Mouse (Mus musculus): ENCODE data around the gene Rerg. TPM values are rescaled to one million over a fixed set of nuclear protein-coding genes. Genes with fewer than 3 reads are reported as not detected.

The Rerg gene
- polyA plus RNA-seq, 1 experiment from 2014 or later, result 24.9 TPM

DNA sequence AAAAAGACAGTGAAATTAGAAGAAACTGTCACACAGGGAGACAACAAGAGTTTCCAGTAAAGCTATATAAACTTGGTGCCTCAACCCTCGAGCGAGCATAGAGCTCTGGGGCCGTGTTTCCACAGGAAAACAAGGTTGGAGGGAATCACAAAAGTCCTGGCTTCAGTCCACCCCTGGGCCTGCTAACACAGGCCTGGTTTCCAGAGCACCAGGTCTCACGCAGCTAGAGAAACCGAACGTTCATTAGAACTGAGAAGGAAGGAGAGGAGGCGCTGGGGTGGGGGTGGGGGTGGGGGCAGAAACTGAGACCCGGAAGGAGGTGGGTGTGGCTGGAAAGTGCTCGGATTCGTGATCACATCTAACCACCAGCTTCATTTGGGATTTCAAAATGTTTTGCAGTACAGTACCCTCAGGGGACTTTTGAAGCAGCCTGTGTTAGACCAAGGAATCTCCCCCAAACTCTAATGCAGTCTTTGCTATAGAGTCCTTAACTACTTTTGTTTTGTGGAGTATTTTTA is 67.6 kb downstream of the Rerg start:
- no peak overlapping the region for H3K4me2 ChIP-seq (ENCODE audit: low read depth, low read length)
- no peaks in the 10 kb centered on the region for H3K27me3 ChIP-seq (ENCODE audit: control insufficient read depth, insufficient read depth, low read depth, low read length)
- 30% methylated on average over 10 of the region's 10 CpGs for WGBS
- peaks cover 25% of the 10 kb centered on the region for H3K4me1 ChIP-seq (replicated peaks; ENCODE audit: control insufficient read depth, insufficient read depth, low read length)
- H3K9me3 ChIP-seq (ENCODE audit: control insufficient read depth, low read length), result no peaks in the 10 kb centered on the region
- no peak overlapping the region for H3K9ac ChIP-seq (ENCODE audit: low read length)
- ATAC-seq (ENCODE audit: low read depth), result no peak
- H3K27ac ChIP-seq (ENCODE audit: low read length), result peak overlapping the region; percentile 76
- H3K4me3 ChIP-seq (ENCODE audit: low read length), result no peak overlapping the region
- H3K36me3 ChIP-seq (ENCODE audit: control insufficient read depth, insufficient read depth, low read length), result no peaks in the 10 kb centered on the region

DNA sequence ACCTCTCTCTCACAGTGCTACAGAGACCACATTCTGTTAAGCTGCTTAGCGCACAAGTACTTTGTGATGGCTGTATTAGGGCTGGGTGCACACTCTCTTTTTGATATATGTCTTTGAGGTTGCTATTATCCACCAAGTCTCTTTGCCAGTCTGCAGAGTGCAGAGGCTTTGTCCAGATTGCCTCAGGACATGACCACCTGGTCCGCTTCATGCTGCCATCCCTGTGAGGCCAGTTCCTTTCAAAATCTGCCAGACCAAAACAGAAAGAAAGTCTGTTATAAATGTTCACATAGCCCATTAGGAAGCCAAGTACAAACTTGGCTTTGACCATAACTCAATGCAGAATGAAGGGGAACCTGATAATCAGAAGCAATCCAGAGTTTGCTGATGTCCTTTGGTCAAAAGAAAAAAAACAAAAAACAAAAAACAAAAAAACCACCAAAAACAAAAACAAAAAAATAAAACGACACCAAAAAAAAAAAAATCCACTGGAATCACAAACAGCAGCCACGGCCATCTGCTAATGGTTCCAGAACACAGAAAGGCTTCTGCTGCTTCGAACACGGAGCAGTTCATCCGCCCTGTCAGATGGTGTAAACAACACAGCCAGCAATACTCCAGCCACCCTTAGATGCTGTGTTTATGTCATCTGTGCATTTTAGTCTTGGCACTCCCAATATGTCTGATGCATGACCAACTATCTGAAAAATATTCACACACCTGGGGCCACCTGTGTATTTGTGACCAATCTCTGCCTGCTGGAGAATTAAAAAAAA is 68.2 kb downstream of the Rerg start:
- peak; percentile 34; the same call in 1 of the 2 replicates for ATAC-seq (ENCODE audit: low read depth)

DNA sequence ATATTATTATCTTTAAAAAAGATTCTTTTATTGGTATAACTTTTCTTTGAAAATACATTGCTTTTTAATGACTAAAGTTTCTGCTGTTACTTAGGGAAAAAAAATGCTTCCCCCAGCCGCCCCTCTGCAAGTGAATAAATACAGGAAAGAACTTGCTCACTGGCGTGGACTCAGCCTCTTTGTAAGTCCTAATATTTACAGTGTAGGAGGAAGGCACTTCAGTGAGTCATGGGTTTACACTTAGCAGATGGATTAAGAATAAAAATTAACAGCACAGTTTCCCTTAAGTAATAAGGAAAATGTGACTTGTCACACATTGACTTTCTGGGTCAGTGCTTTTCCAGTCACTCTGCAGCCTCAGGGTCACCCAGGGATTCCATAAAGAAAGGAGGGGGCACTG is 70.0 kb downstream of the Rerg start:
- ATAC-seq (ENCODE audit: low read depth), result peak; percentile 67
- H3K9ac ChIP-seq (ENCODE audit: low read length), result no peak overlapping the region
- no peaks in the 10 kb centered on the region for H3K27me3 ChIP-seq (ENCODE audit: control insufficient read depth, insufficient read depth, low read depth, low read length)
- H3K9me3 ChIP-seq (ENCODE audit: control insufficient read depth, low read length), result no peaks in the 10 kb centered on the region
- no peak overlapping the region for H3K4me2 ChIP-seq (ENCODE audit: low read depth, low read length)
- peak overlapping the region; percentile 55 for H3K27ac ChIP-seq (ENCODE audit: low read length)
- H3K4me1 ChIP-seq (replicated peaks; ENCODE audit: control insufficient read depth, insufficient read depth, low read length), result peaks cover 25% of the 10 kb centered on the region
- no peaks in the 10 kb centered on the region for H3K36me3 ChIP-seq (ENCODE audit: control insufficient read depth, insufficient read depth, low read length)
- H3K4me3 ChIP-seq (ENCODE audit: low read length), result no peak overlapping the region
- WGBS, result 30% methylated on average over 2 of the region's 2 CpGs

More for the DNA sequence above, 68.2 kb downstream of the Rerg start:
- H3K4me2 ChIP-seq (ENCODE audit: low read depth, low read length), result no peak overlapping the region
- peaks cover 25% of the 10 kb centered on the region for H3K4me1 ChIP-seq (replicated peaks; ENCODE audit: control insufficient read depth, insufficient read depth, low read length)
- H3K36me3 ChIP-seq (ENCODE audit: control insufficient read depth, insufficient read depth, low read length), result no peaks in the 10 kb centered on the region
- H3K27me3 ChIP-seq (ENCODE audit: control insufficient read depth, insufficient read depth, low read depth, low read length), result no peaks in the 10 kb centered on the region
- WGBS, result 58% methylated on average over 7 of the region's 7 CpGs
- H3K9ac ChIP-seq (ENCODE audit: low read length), result no peak overlapping the region
- no peak overlapping the region for H3K4me3 ChIP-seq (ENCODE audit: low read length)
- H3K9me3 ChIP-seq (ENCODE audit: control insufficient read depth, low read length), result no peaks in the 10 kb centered on the region
- H3K27ac ChIP-seq (ENCODE audit: low read length), result peak overlapping the region; percentile 76

GRCm38 (mm10) chr6:137098232-137099191 is 71.8 kb downstream of the Rerg start:
- H3K36me3 ChIP-seq (ENCODE audit: control insufficient read depth, insufficient read depth, low read length), result no peaks in the 10 kb centered on the region
- H3K27ac ChIP-seq (ENCODE audit: low read length), result no peak overlapping the region
- H3K4me3 ChIP-seq (ENCODE audit: low read length), result no peak overlapping the region
- peaks cover 25% of the 10 kb centered on the region for H3K4me1 ChIP-seq (replicated peaks; ENCODE audit: control insufficient read depth, insufficient read depth, low read length)
- no peak overlapping the region for H3K4me2 ChIP-seq (ENCODE audit: low read depth, low read length)
- 56% methylated on average over 18 of the region's 18 CpGs for WGBS
- no peak for ATAC-seq (ENCODE audit: low read depth)
- H3K9ac ChIP-seq (ENCODE audit: low read length), result no peak overlapping the region
- H3K9me3 ChIP-seq (ENCODE audit: control insufficient read depth, low read length), result no peaks in the 10 kb centered on the region
- no peaks in the 10 kb centered on the region for H3K27me3 ChIP-seq (ENCODE audit: control insufficient read depth, insufficient read depth, low read depth, low read length)

GRCm38 (mm10) chr6:137094475-137094874 is 75.8 kb downstream of the Rerg start:
- no peak for ATAC-seq (ENCODE audit: low read depth)
- Histone ChIP-seq H3K4me3 (ENCODE audit: low read length) (no peak overlapping the region), H3K4me1 (replicated peaks; ENCODE audit: control insufficient read depth, insufficient read depth, low read length) (peaks cover 6% of the 10 kb centered on the region), H3K36me3 (ENCODE audit: control insufficient read depth, insufficient read depth, low read length) (no peaks in the 10 kb centered on the region), H3K27ac (ENCODE audit: low read length) (no peak overlapping the region), H3K27me3 (ENCODE audit: control insufficient read depth, insufficient read depth, low read depth, low read length) (no peaks in the 10 kb centered on the region), H3K4me2 (ENCODE audit: low read depth, low read length) (no peak overlapping the region), H3K9ac (ENCODE audit: low read length) (no peak overlapping the region), H3K9me3 (ENCODE audit: control insufficient read depth, low read length) (0 out of 2 replicates have a peak, but pooled peaks cover 2% of the 10 kb centered on the region)
- WGBS, result 52% methylated on average over 2 of the region's 2 CpGs

DNA sequence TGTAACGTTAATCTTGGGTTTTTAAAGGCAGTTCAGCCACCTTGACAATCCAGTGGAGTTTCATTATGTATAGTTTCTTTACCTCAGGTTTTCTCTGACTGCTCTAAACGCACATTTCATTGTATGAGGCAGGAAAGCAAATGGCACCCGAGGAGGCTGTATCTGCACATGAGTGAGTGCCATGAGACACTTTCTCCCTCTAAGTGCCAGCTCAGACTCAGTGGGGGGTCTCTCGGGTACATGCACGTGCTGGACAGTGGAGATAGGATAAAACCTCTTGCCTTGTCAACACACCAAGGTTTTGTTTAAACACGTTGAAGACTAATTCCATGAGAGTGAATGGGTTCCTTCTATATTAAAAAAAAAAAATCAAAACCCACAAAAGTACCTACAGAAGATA is 81.8 kb downstream of the Rerg start:
- H3K4me3 ChIP-seq (ENCODE audit: low read length), result no peak overlapping the region
- no peak overlapping the region for H3K27ac ChIP-seq (ENCODE audit: low read length)
- no peaks in the 10 kb centered on the region for H3K36me3 ChIP-seq (ENCODE audit: control insufficient read depth, insufficient read depth, low read length)
- ATAC-seq (ENCODE audit: low read depth), result no peak
- H3K9ac ChIP-seq (ENCODE audit: low read length), result no peak overlapping the region
- no peak overlapping the region for H3K4me2 ChIP-seq (ENCODE audit: low read depth, low read length)
- 0 out of 2 replicates have a peak, but pooled peaks cover 2% of the 10 kb centered on the region for H3K9me3 ChIP-seq (ENCODE audit: control insufficient read depth, low read length)
- no peaks in the 10 kb centered on the region for H3K4me1 ChIP-seq (replicated peaks; ENCODE audit: control insufficient read depth, insufficient read depth, low read length)
- H3K27me3 ChIP-seq (ENCODE audit: control insufficient read depth, insufficient read depth, low read depth, low read length), result no peaks in the 10 kb centered on the region
- 59% methylated on average over 6 of the region's 6 CpGs for WGBS

DNA sequence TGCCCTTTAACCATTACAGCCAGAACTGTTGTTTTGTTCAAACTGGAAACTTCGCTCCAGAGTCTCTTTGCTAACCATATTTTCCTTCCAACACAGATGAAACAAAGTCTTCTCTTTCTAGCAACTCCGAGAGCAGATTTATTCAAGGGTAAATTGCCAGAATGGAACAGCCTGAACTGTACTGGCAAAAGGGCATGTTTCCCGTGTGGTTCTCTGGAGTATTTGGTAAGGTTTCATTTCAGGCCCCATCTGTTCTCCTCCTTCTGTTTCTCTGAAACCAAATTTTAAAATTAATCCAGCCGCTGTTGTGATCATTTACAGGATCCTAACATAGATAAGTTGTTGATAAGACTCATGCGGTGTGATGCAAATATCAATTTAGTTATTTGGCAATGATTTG is 82.3 kb downstream of the Rerg start:
- no peak overlapping the region for H3K4me3 ChIP-seq (ENCODE audit: low read length)
- H3K4me1 ChIP-seq (replicated peaks; ENCODE audit: control insufficient read depth, insufficient read depth, low read length), result no peaks in the 10 kb centered on the region
- H3K27me3 ChIP-seq (ENCODE audit: control insufficient read depth, insufficient read depth, low read depth, low read length), result no peaks in the 10 kb centered on the region
- H3K27ac ChIP-seq (ENCODE audit: low read length), result no peak overlapping the region
- no peak for ATAC-seq (ENCODE audit: low read depth)
- WGBS, result 77% methylated on average over 5 of the region's 5 CpGs
- no peak overlapping the region for H3K9ac ChIP-seq (ENCODE audit: low read length)
- H3K4me2 ChIP-seq (ENCODE audit: low read depth, low read length), result no peak overlapping the region
- 0 out of 2 replicates have a peak, but pooled peaks cover 2% of the 10 kb centered on the region for H3K9me3 ChIP-seq (ENCODE audit: control insufficient read depth, low read length)
- H3K36me3 ChIP-seq (ENCODE audit: control insufficient read depth, insufficient read depth, low read length), result no peaks in the 10 kb centered on the region

GRCm38 (mm10) chr6:137087470-137087869 is 82.8 kb downstream of the Rerg start:
- no peak for ATAC-seq (ENCODE audit: low read depth)
- H3K9ac ChIP-seq (ENCODE audit: low read length), result no peak overlapping the region
- H3K9me3 ChIP-seq (ENCODE audit: control insufficient read depth, low read length), result 0 out of 2 replicates have a peak, but pooled peaks cover 2% of the 10 kb centered on the region
- H3K36me3 ChIP-seq (ENCODE audit: control insufficient read depth, insufficient read depth, low read length), result no peaks in the 10 kb centered on the region
- H3K4me3 ChIP-seq (ENCODE audit: low read length), result no peak overlapping the region
- H3K27ac ChIP-seq (ENCODE audit: low read length), result no peak overlapping the region
- H3K4me1 ChIP-seq (replicated peaks; ENCODE audit: control insufficient read depth, insufficient read depth, low read length), result no peaks in the 10 kb centered on the region
- 62% methylated on average over 3 of the region's 3 CpGs for WGBS
- H3K4me2 ChIP-seq (ENCODE audit: low read depth, low read length), result no peak overlapping the region
- no peaks in the 10 kb centered on the region for H3K27me3 ChIP-seq (ENCODE audit: control insufficient read depth, insufficient read depth, low read depth, low read length)

- Histone ChIP-seq H3K4me2 (ENCODE audit: low read depth, low read length) (no peak overlapping the region), H3K4me3 (ENCODE audit: low read length) (no peak overlapping the region), H3K27me3 (ENCODE audit: control insufficient read depth, insufficient read depth, low read depth, low read length) (no peaks in the 10 kb centered on the region), H3K4me1 (replicated peaks; ENCODE audit: control insufficient read depth, insufficient read depth, low read length) (no peaks in the 10 kb centered on the region), H3K9me3 (ENCODE audit: control insufficient read depth, low read length) (no peaks in the 10 kb centered on the region), H3K36me3 (ENCODE audit: control insufficient read depth, insufficient read depth, low read length) (no peaks in the 10 kb centered on the region), H3K27ac (ENCODE audit: low read length) (no peak overlapping the region), H3K9ac (ENCODE audit: low read length) (no peak overlapping the region)
- ATAC-seq (ENCODE audit: low read depth), result no peak
- 65% methylated on average over 6 of the region's 6 CpGs for WGBS
These were observed 90.6 kb downstream of the Rerg start for GRCm38 (mm10) chr6:137079701-137080100.

Data from lung, embryonic 16.5 days (tissue).